Mouse (Mus musculus) adrenal gland (tissue): ENCODE data around the gene Ngef.

ENCODE experiments used
- intact Hi-C: fragments of 180-260 bp; cut with DNase I; formaldehyde crosslinking; loops from one replicate; pipeline ENCODE4 v1.15.1; 2025
- long read RNA-seq, 2 experiments: library from polyadenylated mRNA; unstranded; transcript quantifications; one replicate each; pipeline ENCODE4 v2.0.0; 2020; ENCODE audit warnings: borderline replicate concordance in 1 of 2; ENCODE audit not compliant: insufficient replicate concordance in 1 of 2

Gene Ngef
- long read RNA-seq, experiment 1 = 0 reads
- long read RNA-seq, experiment 2 = 0 reads

- intact Hi-C loops = no loop called here
Measured at GRCm38 (mm10) chr1:87573800-87574215, at the start of gene Ngef. Ngef (minus strand) TSS chr1:87573870.

- intact Hi-C loops = no loop called here
Measured at GRCm38 (mm10) chr1:87621858-87622279, 48.2 kb upstream of the Ngef start.

- intact Hi-C loops = no loop called here
Measured at GRCm38 (mm10) chr1:87621146-87621857, 47.6 kb upstream of the Ngef start.

- intact Hi-C loops = no loop called here
Measured at GRCm38 (mm10) chr1:87620693-87621092, 47.0 kb upstream of the Ngef start.

- intact Hi-C loops = no loop called here
Measured at GRCm38 (mm10) chr1:87620211-87620668, 46.6 kb upstream of the Ngef start, which contains the start of gene Inpp5d. Inpp5d (plus strand) TSS chr1:87620312.

- intact Hi-C loops = no loop called here
Measured at GRCm38 (mm10) chr1:87614576-87615295, 41.1 kb upstream of the Ngef start.

- intact Hi-C loops = no loop called here
Measured at GRCm38 (mm10) chr1:87608416-87609046, 34.9 kb upstream of the Ngef start.

GRCm38 (mm10) chr1:87607385-87608091 lies 33.9 kb upstream of the Ngef start:
- intact Hi-C loops = no loop called here

GRCm38 (mm10) chr1:87605296-87605695 lies 31.6 kb upstream of the Ngef start:
- intact Hi-C loops = no loop called here

- intact Hi-C loops = no loop called here
Measured at GRCm38 (mm10) chr1:87603389-87603788, 29.7 kb upstream of the Ngef start.

- intact Hi-C loops = no loop called here
Measured at GRCm38 (mm10) chr1:87601801-87602200, 28.1 kb upstream of the Ngef start.

GRCm38 (mm10) chr1:87600533-87600932 lies 26.9 kb upstream of the Ngef start:
- intact Hi-C loops = no loop called here

GRCm38 (mm10) chr1:87594671-87595070 lies 21.0 kb upstream of the Ngef start:
- intact Hi-C loops = no loop called here

- intact Hi-C loops = no loop called here
Measured at GRCm38 (mm10) chr1:87594261-87594660, 20.6 kb upstream of the Ngef start.

GRCm38 (mm10) chr1:87589980-87590379 lies 16.3 kb upstream of the Ngef start:
- intact Hi-C loops = no loop called here

- intact Hi-C loops = no loop called here
Measured at GRCm38 (mm10) chr1:87589162-87589561, 15.5 kb upstream of the Ngef start.

- intact Hi-C loops = no loop called here
Measured at GRCm38 (mm10) chr1:87580824-87581223, 7.2 kb upstream of the Ngef start.

- intact Hi-C loops = no loop called here
Measured at GRCm38 (mm10) chr1:87578965-87579364, 5.3 kb upstream of the Ngef start.

GRCm38 (mm10) chr1:87574785-87575184 lies 1.1 kb upstream of the Ngef start:
- intact Hi-C loops = no loop called here

GRCm38 (mm10) chr1:87574353-87574752 lies 683 bp upstream of the Ngef start:
- intact Hi-C loops = no loop called here

GRCm38 (mm10) chr1:87573261-87573660 lies 409 bp downstream of the Ngef start:
- intact Hi-C loops = no loop called here
